Mouse (Mus musculus) gastrocnemius, postnatal 14 days (tissue): Measurements from ENCODE around the gene Clip2. TPM values are rescaled to one million over a fixed set of nuclear protein-coding genes. Genes with fewer than 3 reads are reported as not detected.

Source experiments
- DNase-seq: peaks from one replicate; pipeline ENCODE4 v3.0.0; 2021; ENCODE audit warnings: mixed read lengths
- intact Hi-C: fragments of 180-260 bp; cut with DNase I; formaldehyde crosslinking; loops from one replicate; pipeline ENCODE4 v1.15.1; 2025; ENCODE audit warnings: low total_unique reads
- microRNA-seq, 2 experiments: library from miRNA; unstranded; fragments of <30 nt; microRNA quantifications; one replicate each; pipeline ENCODE4 v1.2.0; 2021
- total RNA-seq, 2 experiments: library from RNA; stranded (reverse); gene quantifications; 2 replicates each; pipeline ENCODE4 v1.2.3; 2021

Gene Clip2
- total RNA-seq, 2 experiments from 2014 or later = 6.4 to 8.4 TPM

- intact Hi-C loops = no loop called here
- DNase-seq = no peak
Observed at GRCm38 (mm10) chr5:134445208-134445831, 106.9 kb downstream of the Clip2 start.

DNA sequence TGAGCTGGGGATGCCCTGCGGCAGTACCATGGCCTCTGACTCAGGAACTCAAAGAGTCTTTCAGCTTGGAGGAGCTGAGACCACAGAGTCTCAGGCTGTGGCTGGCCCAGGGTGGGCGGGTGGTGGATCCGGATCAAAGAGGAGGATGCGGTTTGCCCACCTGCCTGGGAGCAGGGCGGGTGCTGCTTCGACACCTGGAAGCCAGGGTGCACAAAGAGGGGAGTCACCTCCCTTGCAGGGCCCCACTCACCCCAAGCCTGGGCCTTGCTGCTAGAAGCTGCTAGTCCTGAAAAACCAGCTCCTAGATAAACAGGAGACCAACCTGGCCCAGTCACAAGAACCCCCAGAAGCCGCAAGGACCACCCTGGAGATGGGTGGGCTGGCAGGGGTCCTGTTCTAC, 107.8 kb downstream of the Clip2 start:
- DNase-seq = no peak
- intact Hi-C loops = no loop called here

DNA sequence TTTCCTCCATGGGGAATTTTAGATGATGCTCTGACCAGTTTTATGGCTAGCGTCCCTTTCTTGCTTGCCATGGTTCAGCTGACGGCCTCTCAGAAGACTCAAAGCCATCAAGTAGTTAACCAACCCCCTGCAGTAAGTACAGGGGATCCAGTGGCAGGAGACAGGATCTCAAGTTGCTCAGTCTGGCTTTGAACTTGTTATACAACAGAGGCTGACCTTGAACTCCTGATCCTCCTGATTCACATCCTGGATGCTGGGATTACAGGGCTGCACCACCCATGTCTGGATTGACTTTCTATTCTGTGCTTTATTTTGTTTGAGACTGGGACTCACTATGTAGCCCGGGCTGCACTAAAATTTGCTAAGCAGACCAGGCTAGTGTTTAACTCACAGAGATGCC, 110.2 kb downstream of the Clip2 start:
- intact Hi-C loops = no loop called here

DNA sequence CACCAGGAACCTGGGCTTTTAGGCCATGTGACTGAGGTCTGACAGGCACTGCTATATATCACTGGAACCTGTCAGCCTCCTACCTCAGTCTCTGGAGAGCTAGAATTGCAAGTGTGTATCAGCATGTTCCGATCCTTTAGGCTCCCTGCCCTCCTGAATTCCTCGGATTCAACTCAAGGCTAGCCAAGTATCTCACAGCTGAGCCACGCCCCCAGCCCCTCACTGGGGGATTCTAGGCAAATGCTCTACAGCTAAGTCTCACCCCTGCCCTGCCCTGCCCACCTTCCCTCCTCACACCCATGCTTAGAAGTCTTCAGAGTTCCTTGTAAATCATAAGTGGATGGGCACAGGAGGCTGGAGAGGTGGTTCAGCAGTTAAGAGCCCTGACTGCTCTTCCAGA, 111.1 kb downstream of the Clip2 start:
- DNase-seq = no peak
- intact Hi-C loops = no loop called here

More for the DNA sequence above, 110.2 kb downstream of the Clip2 start:
- DNase-seq = no peak

- intact Hi-C loops = no loop called here
- peak; percentile 48 for DNase-seq
Observed at GRCm38 (mm10) chr5:134440098-134440497, 112.1 kb downstream of the Clip2 start.

DNA sequence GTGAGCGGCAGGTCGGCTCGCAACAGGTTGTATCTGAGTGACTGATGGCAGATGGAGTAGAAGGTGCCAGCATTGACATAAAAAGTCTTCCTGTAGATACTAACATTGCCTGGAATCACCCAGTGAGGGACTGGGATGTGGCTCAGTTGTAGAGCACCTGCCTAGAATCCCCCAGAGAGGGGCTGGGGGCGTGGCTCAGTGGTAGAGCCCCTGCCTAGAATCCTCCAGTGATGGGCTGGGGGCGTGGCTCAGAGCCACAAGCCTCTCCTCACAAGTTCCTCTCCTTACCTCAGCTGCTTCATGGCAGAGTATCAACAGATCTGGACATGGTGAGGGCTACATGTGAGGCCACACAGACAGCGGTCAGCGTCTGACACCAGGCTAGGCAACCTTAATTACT, 112.8 kb downstream of the Clip2 start:
- DNase-seq = no peak
- intact Hi-C loops = no loop called here

Small RNA genes within 50 kb of the gene (microRNA-seq; reads per million reads assigned to microRNA genes)
- gene Gm26340 = 0 reads per million in 2 experiments
- gene Mir7228 = 0 reads per million in 2 experiments

Other genes with a start within 250 kb of the Clip2 start
- 100 to 1,000 TPM; 119 to 134 TPM for gene Gtf2i, start 237.7 kb downstream of the Clip2 start, total RNA-seq
- 10 to 100 TPM in 1 of 2 experiments, 1 to 10 TPM in 1; 9.5 to 10.7 TPM for gene Gtf2ird1, start 95.7 kb downstream of the Clip2 start, total RNA-seq
- under 1 TPM in 1 of 2 experiments, not detected in 1; 0.29 TPM for gene Syna, start 7.7 kb upstream of the Clip2 start, total RNA-seq
- 10 to 100 TPM; 12.4 to 14.1 TPM for gene Rfc2, start 28.9 kb upstream of the Clip2 start, total RNA-seq
- 1 to 10 TPM; 1.3 to 1.5 TPM for gene Lat2, start 62.6 kb upstream of the Clip2 start, total RNA-seq
- gene Eif4h, start 87.1 kb upstream of the Clip2 start, total RNA-seq = 100 to 1,000 TPM; 110 to 114 TPM
- gene Limk1, start 136.2 kb upstream of the Clip2 start, total RNA-seq = 1 to 10 TPM; 5.5 to 7.2 TPM
- 100 to 1,000 TPM; 123 to 198 TPM for gene Eln, start 194.9 kb upstream of the Clip2 start, total RNA-seq